Mouse (Mus musculus): Measurements from ENCODE around the gene Ppp1r21. TPM values are rescaled to one million over a fixed set of nuclear protein-coding genes. Genes with fewer than 3 reads are reported as not detected.

The Ppp1r21 gene
- polyA plus RNA-seq, 1 experiment from 2014 or later: 29.5 TPM

DNA sequence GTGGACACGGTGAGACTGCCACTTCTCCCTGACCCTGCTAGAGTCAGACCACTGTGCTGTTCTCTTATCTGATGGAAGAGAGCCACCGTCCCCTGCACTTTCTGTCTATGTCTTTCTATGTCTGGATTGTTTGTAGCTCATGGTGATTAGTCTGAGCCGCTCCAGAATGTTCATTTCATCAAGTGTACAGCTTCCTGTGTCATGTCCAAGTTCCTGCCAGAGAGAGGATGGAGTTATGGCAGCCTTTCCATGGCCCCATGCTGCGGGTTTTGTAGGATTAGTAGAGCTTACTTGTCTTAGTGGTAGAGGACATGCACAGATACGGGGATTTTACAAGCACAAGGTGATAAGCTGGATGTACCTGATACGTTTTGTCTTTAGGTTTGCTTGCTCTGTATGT, 50.6 kb downstream of the Ppp1r21 start:
- WGBS: 86% methylated on average over 6 of the region's 6 CpGs
- Histone ChIP-seq H3K4me3 (replicated peaks; ENCODE audit: low read length) (no peak overlapping the region), H3K27ac (ENCODE audit: low read length) (no peak overlapping the region), H3K4me1 (replicated peaks; ENCODE audit: control insufficient read depth, insufficient read depth, low read length) (no peaks in the 10 kb centered on the region), H3K9ac (replicated peaks; ENCODE audit: low read depth, low read length) (no peak overlapping the region), H3K36me3 (ENCODE audit: control insufficient read depth, insufficient read depth) (peaks cover 28% of the 10 kb centered on the region), H3K4me2 (ENCODE audit: low read length) (no peak overlapping the region), H3K9me3 (ENCODE audit: control insufficient read depth, low read length) (no peaks in the 10 kb centered on the region), H3K27me3 (replicated peaks; ENCODE audit: control insufficient read depth, insufficient read depth, low read length) (no peaks in the 10 kb centered on the region)
- ATAC-seq: no peak

DNA sequence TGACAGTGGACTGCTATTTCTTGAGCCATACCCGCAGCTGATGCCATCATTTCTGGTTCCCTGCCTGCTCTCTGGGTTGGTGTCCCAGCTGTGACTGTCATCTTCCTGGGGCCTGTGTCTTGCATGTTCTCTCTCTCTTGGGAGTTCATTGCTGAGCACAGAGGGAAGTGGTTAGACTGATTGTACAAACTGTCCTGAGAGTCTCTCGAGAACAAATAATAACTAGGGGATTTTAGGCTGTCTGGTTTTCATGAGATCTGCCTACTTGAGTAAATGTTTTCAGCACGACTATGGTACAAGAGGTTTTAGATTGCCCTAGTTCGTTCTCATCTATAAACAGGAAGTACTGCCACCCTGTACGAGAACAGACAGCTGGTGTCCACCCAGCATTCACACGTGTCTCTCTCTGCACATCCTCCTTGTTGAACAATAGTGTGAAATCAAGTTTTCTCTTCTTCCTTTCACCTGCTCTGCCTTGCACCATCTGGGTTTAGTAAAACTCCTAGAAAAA, 51.6 kb downstream of the Ppp1r21 start:
- peaks cover 31% of the 10 kb centered on the region for H3K36me3 ChIP-seq (ENCODE audit: control insufficient read depth, insufficient read depth)
- H3K9ac ChIP-seq (replicated peaks; ENCODE audit: low read depth, low read length): no peak overlapping the region
- H3K27me3 ChIP-seq (replicated peaks; ENCODE audit: control insufficient read depth, insufficient read depth, low read length): no peaks in the 10 kb centered on the region
- no peak for ATAC-seq
- WGBS: 86% methylated on average over 6 of the region's 6 CpGs
- H3K27ac ChIP-seq (ENCODE audit: low read length): no peak overlapping the region
- H3K9me3 ChIP-seq (ENCODE audit: control insufficient read depth, low read length): no peaks in the 10 kb centered on the region
- H3K4me2 ChIP-seq (ENCODE audit: low read length): no peak overlapping the region
- H3K4me1 ChIP-seq (replicated peaks; ENCODE audit: control insufficient read depth, insufficient read depth, low read length): no peaks in the 10 kb centered on the region
- no peak overlapping the region for H3K4me3 ChIP-seq (replicated peaks; ENCODE audit: low read length)

DNA sequence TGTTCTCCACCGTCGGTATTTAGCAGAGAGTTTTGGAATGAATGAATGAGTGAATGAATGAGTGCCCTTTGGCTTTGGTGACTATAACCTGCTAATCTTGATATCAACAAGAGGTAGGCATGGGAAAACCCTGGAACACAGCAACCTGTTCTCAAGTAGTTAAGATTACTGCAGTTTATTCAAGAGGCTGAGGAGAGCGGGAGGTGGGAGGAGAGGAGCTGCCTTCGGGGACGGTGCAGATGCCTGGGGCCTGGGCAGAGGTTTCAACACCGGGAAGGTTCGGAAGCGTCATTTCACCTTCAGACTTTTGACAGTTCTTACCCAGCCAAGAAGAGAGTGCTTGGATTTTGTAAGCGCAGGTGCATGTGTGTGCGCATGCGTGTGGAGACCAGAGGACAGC, 53.1 kb downstream of the Ppp1r21 start:
- H3K4me2 ChIP-seq (ENCODE audit: low read length): no peak overlapping the region
- no peaks in the 10 kb centered on the region for H3K4me1 ChIP-seq (replicated peaks; ENCODE audit: control insufficient read depth, insufficient read depth, low read length)
- H3K27ac ChIP-seq (ENCODE audit: low read length): no peak overlapping the region
- peaks cover 29% of the 10 kb centered on the region for H3K36me3 ChIP-seq (ENCODE audit: control insufficient read depth, insufficient read depth)
- 90% methylated on average over 11 of the region's 11 CpGs for WGBS
- no peaks in the 10 kb centered on the region for H3K9me3 ChIP-seq (ENCODE audit: control insufficient read depth, low read length)
- no peak overlapping the region for H3K9ac ChIP-seq (replicated peaks; ENCODE audit: low read depth, low read length)
- no peak for ATAC-seq
- H3K27me3 ChIP-seq (replicated peaks; ENCODE audit: control insufficient read depth, insufficient read depth, low read length): no peaks in the 10 kb centered on the region
- H3K4me3 ChIP-seq (replicated peaks; ENCODE audit: low read length): no peak overlapping the region

DNA sequence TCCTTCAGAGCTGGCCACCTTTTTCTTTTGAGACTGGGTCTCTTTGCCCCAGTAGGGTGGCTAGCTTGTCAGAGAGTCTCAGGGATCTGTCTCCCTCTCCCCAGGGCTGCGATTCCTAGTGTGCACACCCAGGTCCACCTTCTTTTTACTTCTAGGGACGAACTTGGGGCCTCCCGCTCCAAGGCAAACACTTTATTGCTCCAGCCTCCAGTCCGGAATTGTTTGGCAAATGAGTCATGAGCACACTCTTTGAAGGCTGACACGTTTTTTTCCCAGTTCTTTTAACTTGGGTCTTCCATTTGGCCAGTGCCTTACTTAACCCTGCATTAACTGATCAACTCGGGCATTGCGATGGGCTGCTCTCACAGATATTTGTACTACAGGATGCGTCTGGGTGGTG, 53.5 kb downstream of the Ppp1r21 start:
- H3K27ac ChIP-seq (ENCODE audit: low read length): no peak overlapping the region
- WGBS: 87% methylated on average over 8 of the region's 8 CpGs
- H3K4me2 ChIP-seq (ENCODE audit: low read length): no peak overlapping the region
- no peak overlapping the region for H3K4me3 ChIP-seq (replicated peaks; ENCODE audit: low read length)
- peaks cover 28% of the 10 kb centered on the region for H3K36me3 ChIP-seq (ENCODE audit: control insufficient read depth, insufficient read depth)
- ATAC-seq: no peak
- H3K4me1 ChIP-seq (replicated peaks; ENCODE audit: control insufficient read depth, insufficient read depth, low read length): no peaks in the 10 kb centered on the region
- no peaks in the 10 kb centered on the region for H3K9me3 ChIP-seq (ENCODE audit: control insufficient read depth, low read length)
- no peaks in the 10 kb centered on the region for H3K27me3 ChIP-seq (replicated peaks; ENCODE audit: control insufficient read depth, insufficient read depth, low read length)
- H3K9ac ChIP-seq (replicated peaks; ENCODE audit: low read depth, low read length): no peak overlapping the region

DNA sequence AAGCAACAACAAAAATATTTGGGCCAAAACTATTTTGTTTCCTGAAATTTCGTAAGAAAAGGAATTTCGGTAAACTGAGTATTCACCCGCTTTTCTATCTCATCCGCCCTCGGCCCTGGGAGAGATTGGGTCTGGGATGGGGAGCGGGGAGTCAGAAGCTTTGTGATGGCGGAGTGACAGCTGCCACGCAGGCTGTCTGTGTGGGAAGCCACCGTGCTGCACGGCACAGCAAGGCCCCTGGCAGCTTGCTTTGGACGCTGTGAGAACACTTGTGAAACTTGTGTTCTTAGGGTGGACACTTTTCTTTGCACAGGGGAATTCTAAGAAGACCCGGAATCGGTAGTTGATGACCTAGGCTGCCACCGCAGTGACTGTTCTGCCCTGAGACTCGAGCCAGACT, 57.5 kb downstream of the Ppp1r21 start:
- Histone ChIP-seq H3K36me3 (ENCODE audit: control insufficient read depth, insufficient read depth) (peaks cover 25% of the 10 kb centered on the region), H3K27me3 (replicated peaks; ENCODE audit: control insufficient read depth, insufficient read depth, low read length) (no peaks in the 10 kb centered on the region), H3K4me2 (ENCODE audit: low read length) (no peak overlapping the region), H3K4me1 (replicated peaks; ENCODE audit: control insufficient read depth, insufficient read depth, low read length) (no peaks in the 10 kb centered on the region), H3K9ac (replicated peaks; ENCODE audit: low read depth, low read length) (no peak overlapping the region), H3K9me3 (ENCODE audit: control insufficient read depth, low read length) (no peaks in the 10 kb centered on the region), H3K27ac (ENCODE audit: low read length) (no peak overlapping the region), H3K4me3 (replicated peaks; ENCODE audit: low read length) (no peak overlapping the region)
- WGBS: 87% methylated on average over 15 of the region's 15 CpGs
- no peak for ATAC-seq

DNA sequence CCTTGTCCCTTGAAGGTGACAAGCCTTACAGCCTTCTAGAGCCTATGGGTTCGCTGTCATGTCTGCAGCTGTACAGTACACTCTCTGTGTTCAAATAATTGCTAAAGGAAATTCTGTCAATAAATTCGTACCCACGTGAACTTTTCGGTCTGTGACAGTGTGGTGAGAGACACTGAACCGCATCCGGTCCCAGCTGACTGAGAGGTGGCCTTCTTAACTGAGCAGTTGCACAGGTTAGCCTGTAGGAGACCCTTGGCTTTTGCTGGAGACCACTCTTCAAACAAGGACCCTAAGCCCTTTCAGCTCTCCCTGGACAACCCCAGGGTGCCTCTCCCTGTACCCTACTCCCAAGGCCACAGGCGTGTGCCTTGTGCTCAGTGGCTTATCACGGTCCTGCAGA, 58.3 kb downstream of the Ppp1r21 start:
- WGBS: 89% methylated on average over 8 of the region's 8 CpGs
- Histone ChIP-seq H3K4me3 (replicated peaks; ENCODE audit: low read length) (no peak overlapping the region), H3K27me3 (replicated peaks; ENCODE audit: control insufficient read depth, insufficient read depth, low read length) (no peaks in the 10 kb centered on the region), H3K9ac (replicated peaks; ENCODE audit: low read depth, low read length) (no peak overlapping the region), H3K4me2 (ENCODE audit: low read length) (no peak overlapping the region), H3K36me3 (ENCODE audit: control insufficient read depth, insufficient read depth) (peaks cover 25% of the 10 kb centered on the region), H3K4me1 (replicated peaks; ENCODE audit: control insufficient read depth, insufficient read depth, low read length) (no peaks in the 10 kb centered on the region), H3K27ac (ENCODE audit: low read length) (no peak overlapping the region), H3K9me3 (ENCODE audit: control insufficient read depth, low read length) (no peaks in the 10 kb centered on the region)
- no peak for ATAC-seq

DNA sequence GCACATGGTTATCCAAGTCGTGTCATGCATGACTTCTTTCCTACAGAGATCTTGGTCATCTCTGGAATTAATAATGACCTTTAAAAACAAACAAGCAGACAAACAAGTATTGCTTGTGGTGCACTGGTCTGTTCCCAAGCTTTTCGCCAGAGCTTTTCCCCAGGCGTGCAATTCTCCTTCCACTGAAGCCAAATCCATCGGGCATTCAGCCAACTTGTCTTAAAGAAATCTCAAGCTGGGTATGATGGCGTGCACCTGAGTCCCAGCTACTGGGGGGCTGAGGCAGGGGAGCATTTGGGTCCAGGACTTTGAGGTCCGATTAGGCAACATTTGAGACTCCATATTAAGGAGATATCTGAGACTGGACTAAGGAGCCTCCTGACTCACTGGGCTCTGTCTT, 60.3 kb downstream of the Ppp1r21 start:
- ATAC-seq: no peak; the same call in 1 of the 2 replicates
- WGBS: 66% methylated on average over 6 of the region's 6 CpGs
- no peak overlapping the region for H3K4me3 ChIP-seq (replicated peaks; ENCODE audit: low read length)
- H3K27me3 ChIP-seq (replicated peaks; ENCODE audit: control insufficient read depth, insufficient read depth, low read length): no peaks in the 10 kb centered on the region
- no peaks in the 10 kb centered on the region for H3K9me3 ChIP-seq (ENCODE audit: control insufficient read depth, low read length)
- H3K4me1 ChIP-seq (replicated peaks; ENCODE audit: control insufficient read depth, insufficient read depth, low read length): no peaks in the 10 kb centered on the region
- no peak overlapping the region for H3K9ac ChIP-seq (replicated peaks; ENCODE audit: low read depth, low read length)
- H3K27ac ChIP-seq (ENCODE audit: low read length): no peak overlapping the region
- H3K36me3 ChIP-seq (ENCODE audit: control insufficient read depth, insufficient read depth): peaks cover 12% of the 10 kb centered on the region; the same call in 1 of the 2 replicates
- no peak overlapping the region for H3K4me2 ChIP-seq (ENCODE audit: low read length)

DNA sequence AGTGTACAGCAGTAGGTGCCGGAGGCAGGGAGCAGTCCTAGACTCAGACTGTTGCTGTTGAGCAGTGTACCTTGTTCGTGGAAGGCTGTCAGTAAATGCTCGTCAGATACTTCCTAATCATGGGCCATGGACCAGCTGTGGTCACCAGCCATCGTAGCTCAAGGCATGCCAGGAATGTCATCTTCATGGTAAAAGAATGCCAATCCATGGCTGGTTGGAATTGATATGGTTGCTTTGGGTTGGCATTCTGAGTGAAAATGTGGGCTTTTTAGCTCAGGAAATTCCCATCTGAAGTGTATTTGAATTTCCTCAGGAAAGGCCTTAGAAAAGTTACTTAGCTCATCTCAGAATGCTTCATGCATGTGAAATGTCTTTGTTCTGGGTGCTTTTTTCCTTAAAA, 65.2 kb downstream of the Ppp1r21 start:
- no peaks in the 10 kb centered on the region for H3K27me3 ChIP-seq (replicated peaks; ENCODE audit: control insufficient read depth, insufficient read depth, low read length)
- H3K4me1 ChIP-seq (replicated peaks; ENCODE audit: control insufficient read depth, insufficient read depth, low read length): peaks cover 14% of the 10 kb centered on the region
- H3K27ac ChIP-seq (ENCODE audit: low read length): no peak overlapping the region
- H3K36me3 ChIP-seq (ENCODE audit: control insufficient read depth, insufficient read depth): peaks cover 4% of the 10 kb centered on the region; the same call in 1 of the 2 replicates
- 85% methylated on average over 4 of the region's 4 CpGs for WGBS
- H3K4me3 ChIP-seq (replicated peaks; ENCODE audit: low read length): no peak overlapping the region
- H3K9ac ChIP-seq (replicated peaks; ENCODE audit: low read depth, low read length): no peak overlapping the region
- H3K9me3 ChIP-seq (ENCODE audit: control insufficient read depth, low read length): no peaks in the 10 kb centered on the region
- no peak for ATAC-seq
- H3K4me2 ChIP-seq (ENCODE audit: low read length): no peak overlapping the region

DNA sequence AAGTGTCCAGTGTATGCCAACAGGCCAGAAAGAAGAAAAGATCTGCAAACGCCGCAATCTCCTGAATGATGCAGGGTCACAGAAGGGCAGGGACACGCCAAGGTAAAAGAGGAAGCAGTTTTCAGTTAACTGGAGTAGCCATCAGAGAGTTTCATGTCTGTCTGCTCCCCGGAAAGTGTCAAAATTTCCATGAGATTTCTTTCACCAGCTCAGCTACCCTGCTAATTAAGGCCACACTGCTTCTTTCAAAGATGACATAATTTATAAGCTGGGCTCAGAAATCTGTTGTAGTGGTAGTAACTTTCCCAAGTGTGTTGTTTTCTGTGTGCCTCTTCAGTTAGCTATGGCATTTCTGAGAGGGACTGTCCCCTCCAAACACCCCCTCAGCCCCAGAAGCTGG, 66.2 kb downstream of the Ppp1r21 start:
- Histone ChIP-seq H3K4me3 (replicated peaks; ENCODE audit: low read length) (no peak overlapping the region), H3K27ac (ENCODE audit: low read length) (no peak overlapping the region), H3K36me3 (ENCODE audit: control insufficient read depth, insufficient read depth) (peaks cover 4% of the 10 kb centered on the region; the same call in 1 of the 2 replicates), H3K4me2 (ENCODE audit: low read length) (no peak overlapping the region), H3K9me3 (ENCODE audit: control insufficient read depth, low read length) (no peaks in the 10 kb centered on the region), H3K27me3 (replicated peaks; ENCODE audit: control insufficient read depth, insufficient read depth, low read length) (no peaks in the 10 kb centered on the region), H3K9ac (replicated peaks; ENCODE audit: low read depth, low read length) (no peak overlapping the region), H3K4me1 (replicated peaks; ENCODE audit: control insufficient read depth, insufficient read depth, low read length) (peaks cover 14% of the 10 kb centered on the region)
- no peak for ATAC-seq
- 62% methylated on average over 4 of the region's 4 CpGs for WGBS

Data from forebrain, embryonic 16.5 days (tissue).